Mouse (Mus musculus): Measurements from ENCODE around the gene Scgb1a1. TPM values are rescaled to one million over a fixed set of nuclear protein-coding genes. Genes with fewer than 3 reads are reported as not detected.

The Scgb1a1 gene
- polyA plus RNA-seq, 1 experiment: not detected

DNA sequence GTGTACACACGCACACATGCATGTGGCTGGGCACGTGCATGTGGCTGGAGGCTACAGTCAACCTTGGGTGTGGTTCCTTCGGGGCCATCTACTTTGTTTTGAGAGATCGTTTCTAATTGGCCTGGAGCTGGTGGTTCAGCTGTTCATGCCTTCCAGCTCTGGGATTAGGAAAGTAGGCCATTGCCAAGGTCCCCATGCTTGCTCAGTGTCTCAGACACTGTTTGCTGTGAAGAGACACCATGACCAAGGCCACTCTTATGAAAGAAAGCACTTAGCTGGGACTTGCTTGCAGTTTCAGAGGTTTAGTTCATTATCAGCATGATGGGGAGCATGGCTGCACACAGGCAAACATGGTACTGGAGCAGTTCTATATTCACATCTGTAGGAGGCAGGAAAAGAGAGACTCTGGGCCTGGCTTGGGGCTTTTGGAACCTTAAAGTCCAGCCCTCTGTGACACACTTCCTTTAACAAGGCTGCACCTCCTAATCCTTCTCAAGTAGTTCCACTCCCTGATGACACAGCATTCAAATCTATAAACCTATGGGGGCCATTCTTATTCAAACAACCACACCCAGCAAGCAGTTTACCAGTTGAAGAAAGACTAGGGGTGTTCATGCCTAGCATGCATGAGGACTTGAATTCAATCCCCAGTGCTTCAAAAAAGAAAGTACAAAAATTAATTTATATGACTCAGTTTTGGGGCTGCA lies 38.6 kb downstream of the Scgb1a1 start:
- TF ChIP-seq POLR2A (IDR thresholded peaks at IDR 0.05; ENCODE audit: borderline replicate concordance, extremely low read depth, insufficient read depth, insufficient read length, poor library complexity, severe bottlenecking) (no peak), CTCF (IDR thresholded peaks at IDR 0.05; ENCODE audit: borderline replicate concordance, extremely low read depth, insufficient read depth, insufficient read length) (no peak)
- no peak for DNase-seq (ENCODE audit: low read depth)

DNA sequence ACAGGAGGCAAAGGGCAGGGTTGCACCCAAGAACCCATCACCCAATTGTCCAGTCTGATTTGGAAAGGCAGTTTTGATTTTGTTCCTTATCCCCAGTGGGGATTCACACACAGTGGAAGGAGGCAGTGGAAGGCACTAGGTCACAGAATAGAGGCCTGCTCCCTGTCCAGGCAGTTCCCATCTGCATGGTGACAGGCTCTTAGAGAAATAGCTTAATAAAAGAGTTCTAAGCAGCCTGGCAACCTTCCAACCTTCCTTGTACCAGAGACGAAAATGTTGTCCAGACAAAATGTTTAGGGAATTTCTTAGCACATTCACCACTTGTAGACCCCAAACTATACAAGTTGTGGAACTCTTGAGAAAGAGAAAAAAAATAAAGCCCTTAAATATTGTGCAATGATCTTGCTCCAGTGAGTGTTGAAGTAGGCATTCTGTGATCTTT lies 39.8 kb downstream of the Scgb1a1 start:
- TF ChIP-seq CTCF (IDR thresholded peaks at IDR 0.05; ENCODE audit: borderline replicate concordance, extremely low read depth, insufficient read depth, insufficient read length): no peak
- no peak for TF ChIP-seq POLR2A (IDR thresholded peaks at IDR 0.05; ENCODE audit: borderline replicate concordance, extremely low read depth, insufficient read depth, insufficient read length, poor library complexity, severe bottlenecking)
- DNase-seq (ENCODE audit: low read depth): peak; percentile 34

DNA sequence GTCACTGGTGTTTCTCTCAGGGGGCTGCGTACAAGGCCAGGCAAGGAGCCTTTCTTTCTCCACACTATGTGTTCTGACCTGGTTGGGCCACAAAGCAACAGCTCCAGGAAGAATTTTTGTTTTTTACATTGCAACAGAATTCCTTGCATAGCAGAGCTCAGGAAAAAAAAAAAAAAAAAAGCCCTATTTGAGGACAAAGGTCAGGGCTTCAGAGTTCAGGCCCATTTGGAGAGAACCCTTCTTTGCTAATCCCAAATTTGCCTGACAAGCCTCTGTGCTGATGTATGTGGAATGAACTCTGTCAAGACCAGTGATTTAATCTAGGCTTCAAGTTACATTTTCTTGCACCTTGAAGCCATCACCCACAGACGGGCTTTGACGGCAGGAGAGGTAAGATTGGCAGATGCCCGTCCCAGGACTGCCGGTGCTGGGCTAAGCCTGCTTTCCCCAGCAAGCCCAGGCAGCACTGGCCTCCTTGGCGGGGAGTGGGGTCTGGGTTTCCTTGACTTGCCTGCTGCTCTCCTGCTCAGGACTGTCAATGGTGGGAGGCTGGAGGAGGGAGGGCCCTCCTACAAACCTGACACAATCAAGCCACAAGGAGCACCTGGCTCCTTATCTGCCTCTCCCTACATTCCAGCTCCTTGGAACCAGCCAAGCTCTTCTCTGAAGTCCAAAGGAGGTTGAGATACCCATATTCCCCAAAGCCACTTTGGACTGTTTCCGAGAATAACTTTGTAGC lies 40.4 kb downstream of the Scgb1a1 start:
- DNase-seq (ENCODE audit: low read depth): no peak
- no peak for TF ChIP-seq CTCF (IDR thresholded peaks at IDR 0.05; ENCODE audit: borderline replicate concordance, extremely low read depth, insufficient read depth, insufficient read length)
- no peak for TF ChIP-seq POLR2A (IDR thresholded peaks at IDR 0.05; ENCODE audit: borderline replicate concordance, extremely low read depth, insufficient read depth, insufficient read length, poor library complexity, severe bottlenecking)

DNA sequence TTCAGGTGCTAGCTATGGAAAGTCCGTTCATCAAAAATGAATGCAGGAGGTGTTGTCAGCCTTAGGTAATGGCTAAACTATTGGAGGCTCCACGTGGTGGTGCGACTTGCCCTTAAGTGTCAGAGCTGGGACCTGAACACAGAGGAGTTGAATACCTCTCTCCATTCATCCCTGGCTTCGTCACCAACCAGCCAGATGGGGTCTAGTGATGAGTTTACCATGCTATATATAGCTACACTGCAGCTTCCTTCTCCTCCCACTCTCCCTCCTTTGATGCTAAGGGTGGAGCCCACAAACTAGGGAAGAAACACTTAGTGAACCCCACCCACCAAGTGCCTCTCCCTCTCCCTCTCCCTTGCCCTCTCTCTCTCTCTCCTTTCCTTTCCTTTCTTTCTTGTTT lies 43.5 kb downstream of the Scgb1a1 start:
- TF ChIP-seq POLR2A (IDR thresholded peaks at IDR 0.05; ENCODE audit: borderline replicate concordance, extremely low read depth, insufficient read depth, insufficient read length, poor library complexity, severe bottlenecking): no peak
- no peak for TF ChIP-seq CTCF (IDR thresholded peaks at IDR 0.05; ENCODE audit: borderline replicate concordance, extremely low read depth, insufficient read depth, insufficient read length)

DNA sequence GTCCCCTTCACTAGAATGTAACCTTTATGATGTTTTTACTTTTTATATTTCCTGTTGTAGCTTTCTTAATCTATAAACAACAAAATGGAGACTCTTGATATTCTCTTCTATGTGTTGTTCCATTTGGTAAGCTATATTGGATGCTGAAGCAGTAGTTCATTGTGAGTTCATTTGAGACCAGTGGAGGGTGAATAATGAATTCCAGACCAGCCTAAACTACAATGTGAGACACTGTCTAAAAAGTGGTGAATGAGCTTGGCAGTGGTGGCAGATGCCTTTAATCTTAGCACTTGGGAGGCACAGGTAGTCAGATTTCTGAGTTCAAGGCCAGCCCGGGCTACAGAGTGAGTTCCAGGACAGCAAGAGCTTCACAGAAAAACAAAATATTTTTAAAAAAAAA lies 44.6 kb downstream of the Scgb1a1 start:
- no peak for TF ChIP-seq CTCF (IDR thresholded peaks at IDR 0.05; ENCODE audit: borderline replicate concordance, extremely low read depth, insufficient read depth, insufficient read length)
- TF ChIP-seq POLR2A (IDR thresholded peaks at IDR 0.05; ENCODE audit: borderline replicate concordance, extremely low read depth, insufficient read depth, insufficient read length, poor library complexity, severe bottlenecking): no peak
- no peak for DNase-seq (ENCODE audit: low read depth)

More for the DNA sequence above, 43.5 kb downstream of the Scgb1a1 start:
- no peak for DNase-seq (ENCODE audit: low read depth)

DNA sequence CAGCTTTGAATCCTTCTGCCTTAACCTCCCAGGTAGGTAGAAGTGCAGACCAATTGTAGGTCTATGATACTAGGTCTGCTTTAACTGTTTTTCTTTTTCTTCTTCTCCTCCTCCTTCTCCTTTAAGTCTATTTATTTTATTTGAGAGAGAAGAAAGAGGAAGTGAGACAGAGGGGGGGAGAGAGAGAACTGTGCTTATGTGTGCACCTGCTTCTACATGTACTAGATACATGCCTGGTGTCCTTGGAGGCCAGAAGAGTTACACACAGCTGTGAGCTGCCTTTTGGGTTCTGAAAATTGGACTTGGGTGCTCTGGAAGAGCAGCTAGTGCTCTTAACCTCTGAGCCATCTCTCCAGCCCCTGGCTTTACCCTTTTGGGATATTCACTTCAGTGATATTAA lies 46.7 kb downstream of the Scgb1a1 start:
- TF ChIP-seq POLR2A (IDR thresholded peaks at IDR 0.05; ENCODE audit: borderline replicate concordance, extremely low read depth, insufficient read depth, insufficient read length, poor library complexity, severe bottlenecking) (no peak), CTCF (IDR thresholded peaks at IDR 0.05; ENCODE audit: borderline replicate concordance, extremely low read depth, insufficient read depth, insufficient read length) (no peak)

DNA sequence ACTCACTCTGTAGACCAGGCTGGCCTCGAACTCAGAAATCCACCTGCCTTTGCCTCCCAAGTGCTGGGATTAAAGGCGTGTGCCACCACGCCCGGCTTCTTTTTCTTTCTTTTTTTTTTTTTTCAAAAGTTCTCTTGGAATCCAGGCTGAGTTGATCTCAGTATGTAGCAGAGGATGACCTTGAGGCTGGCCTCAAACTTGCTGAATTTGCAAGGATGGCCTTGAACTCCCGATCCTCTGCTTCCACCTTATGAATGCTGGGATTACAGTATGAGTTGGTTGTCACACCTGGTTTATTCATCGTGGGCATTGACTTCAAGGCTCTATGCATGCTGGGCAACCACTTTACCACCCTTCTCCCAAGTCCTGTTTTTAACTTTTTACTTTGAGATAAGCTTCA lies 47.1 kb downstream of the Scgb1a1 start:
- TF ChIP-seq CTCF (IDR thresholded peaks at IDR 0.05; ENCODE audit: borderline replicate concordance, extremely low read depth, insufficient read depth, insufficient read length): no peak
- no peak for TF ChIP-seq POLR2A (IDR thresholded peaks at IDR 0.05; ENCODE audit: borderline replicate concordance, extremely low read depth, insufficient read depth, insufficient read length, poor library complexity, severe bottlenecking)
- DNase-seq (ENCODE audit: low read depth): no peak

More for the DNA sequence above, 46.7 kb downstream of the Scgb1a1 start:
- no peak for DNase-seq (ENCODE audit: low read depth)

DNA sequence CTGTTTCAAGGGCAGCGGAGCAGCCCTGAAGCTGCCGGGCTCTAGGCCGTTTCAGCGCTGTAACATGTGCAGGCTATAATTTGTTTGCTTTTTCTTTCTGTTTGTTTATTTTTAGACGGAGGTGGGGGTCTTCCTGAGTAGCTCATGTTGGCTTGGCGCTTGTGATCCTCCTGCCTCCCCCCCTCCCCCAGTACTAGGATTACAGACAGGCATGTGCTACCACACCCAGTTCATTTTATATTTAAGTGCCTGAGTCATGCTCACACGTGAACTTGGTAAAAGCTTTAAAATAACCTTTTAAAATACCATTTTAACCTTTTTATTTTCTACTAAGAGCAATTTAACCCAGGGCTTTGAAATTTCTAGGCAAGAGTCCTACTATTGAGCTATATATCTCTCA lies 47.8 kb downstream of the Scgb1a1 start:
- no peak for TF ChIP-seq POLR2A (IDR thresholded peaks at IDR 0.05; ENCODE audit: borderline replicate concordance, extremely low read depth, insufficient read depth, insufficient read length, poor library complexity, severe bottlenecking)
- no peak for TF ChIP-seq CTCF (IDR thresholded peaks at IDR 0.05; ENCODE audit: borderline replicate concordance, extremely low read depth, insufficient read depth, insufficient read length)
- DNase-seq (ENCODE audit: low read depth): peak; percentile 6

DNA sequence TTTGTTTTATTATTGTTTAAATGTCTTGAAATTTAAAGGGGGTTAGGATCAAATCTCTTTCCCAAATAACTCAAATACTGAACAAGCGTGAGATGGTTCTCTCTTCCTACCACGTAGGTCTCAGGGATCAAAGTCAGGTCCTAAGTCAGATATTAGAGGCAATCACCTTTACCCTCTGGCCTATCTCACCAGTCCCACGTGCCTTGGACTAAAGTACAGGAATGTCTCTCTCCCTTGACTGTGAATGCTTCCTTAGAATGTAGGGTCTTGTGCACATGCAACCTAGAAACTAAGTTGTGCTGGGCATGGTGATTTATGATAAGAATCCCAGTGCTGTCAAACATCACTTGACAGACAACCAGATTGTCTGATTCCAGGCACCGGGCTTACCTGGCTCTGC lies 48.5 kb downstream of the Scgb1a1 start:
- DNase-seq (ENCODE audit: low read depth): no peak
- TF ChIP-seq POLR2A (IDR thresholded peaks at IDR 0.05; ENCODE audit: borderline replicate concordance, extremely low read depth, insufficient read depth, insufficient read length, poor library complexity, severe bottlenecking) (no peak), CTCF (IDR thresholded peaks at IDR 0.05; ENCODE audit: borderline replicate concordance, extremely low read depth, insufficient read depth, insufficient read length) (no peak)

DNA sequence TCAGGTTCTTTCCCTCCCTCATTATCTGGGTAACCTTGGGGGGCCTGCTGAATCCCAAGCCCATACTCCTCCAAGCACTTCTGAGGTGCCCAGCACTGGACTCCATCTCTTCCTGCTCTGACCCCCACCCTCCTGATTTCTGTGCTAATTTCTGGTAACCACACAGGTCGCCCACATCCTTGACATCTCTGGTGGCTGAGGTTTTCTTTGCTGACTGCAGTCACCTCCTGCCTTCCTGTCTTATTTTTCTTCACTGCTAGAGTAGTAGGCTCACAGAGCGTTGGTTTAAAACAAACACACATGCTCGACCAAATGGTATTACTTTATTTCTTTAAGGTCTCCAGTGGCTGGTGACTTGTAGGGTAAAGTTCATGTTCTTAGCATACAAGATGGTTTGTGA lies 49.6 kb downstream of the Scgb1a1 start:
- DNase-seq (ENCODE audit: low read depth): no peak
- TF ChIP-seq CTCF (IDR thresholded peaks at IDR 0.05; ENCODE audit: borderline replicate concordance, extremely low read depth, insufficient read depth, insufficient read length): no peak
- no peak for TF ChIP-seq POLR2A (IDR thresholded peaks at IDR 0.05; ENCODE audit: borderline replicate concordance, extremely low read depth, insufficient read depth, insufficient read length, poor library complexity, severe bottlenecking)

DNA sequence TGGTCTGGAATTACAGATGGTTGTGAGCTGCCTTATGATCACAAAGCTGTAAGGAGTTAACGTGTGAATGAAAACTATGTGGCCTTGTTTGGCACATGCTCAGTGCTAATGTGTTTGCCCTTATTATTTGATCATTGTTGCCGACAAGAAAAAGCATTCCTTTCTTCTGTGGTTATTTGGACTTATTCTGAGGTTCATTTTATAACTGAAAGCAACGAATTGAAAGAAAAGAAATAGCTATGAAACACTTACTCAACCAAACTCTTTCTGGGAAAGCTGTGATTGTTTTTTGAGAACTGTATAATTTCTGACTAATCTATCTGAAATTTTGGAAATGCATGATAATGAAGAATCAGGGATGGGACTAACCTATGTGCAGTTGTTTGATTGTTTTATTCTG lies 52.7 kb downstream of the Scgb1a1 start:
- TF ChIP-seq CTCF (IDR thresholded peaks at IDR 0.05; ENCODE audit: borderline replicate concordance, extremely low read depth, insufficient read depth, insufficient read length) (no peak), POLR2A (IDR thresholded peaks at IDR 0.05; ENCODE audit: borderline replicate concordance, extremely low read depth, insufficient read depth, insufficient read length, poor library complexity, severe bottlenecking) (no peak)
- DNase-seq (ENCODE audit: low read depth): no peak
